Mouse (Mus musculus) right cerebral cortex, postnatal 4 days (tissue): ENCODE data around the gene Nipbl.

Source experiments
- DNase-seq: peaks from one replicate; pipeline ENCODE4 v3.0.0-alpha.2; 2022

Nipbl gene

DNA sequence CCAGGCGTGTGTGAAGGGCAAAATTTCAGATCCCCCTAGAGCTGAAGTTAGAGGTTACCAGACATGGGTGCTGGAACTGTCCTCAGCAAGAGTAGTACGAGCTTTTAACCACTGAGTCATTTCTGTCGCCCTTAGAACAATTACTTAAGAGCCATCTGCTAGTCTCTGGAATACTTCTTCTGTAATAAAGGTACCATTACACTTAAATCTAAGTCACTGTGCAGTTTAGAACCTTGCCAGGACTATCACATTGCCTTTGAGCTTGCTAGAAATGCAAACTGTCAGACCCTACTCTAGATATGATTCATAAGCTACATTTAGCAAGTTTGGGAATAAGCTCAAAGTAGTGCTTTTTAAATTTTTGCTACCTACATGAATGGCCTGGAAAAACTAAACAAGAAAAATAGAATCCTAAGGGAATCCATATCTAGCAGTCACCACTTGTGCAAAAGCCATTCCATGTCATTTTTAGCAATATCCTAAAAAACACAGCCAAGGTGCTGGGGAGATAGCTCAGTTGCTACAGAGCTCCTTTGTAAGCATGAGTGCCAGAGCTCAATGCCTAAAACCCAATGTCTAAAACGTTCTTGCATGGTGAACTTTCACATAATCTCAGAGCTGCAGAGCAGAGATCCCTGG, 27.6 kb downstream of the Nipbl start:
- no peak for DNase-seq

DNA sequence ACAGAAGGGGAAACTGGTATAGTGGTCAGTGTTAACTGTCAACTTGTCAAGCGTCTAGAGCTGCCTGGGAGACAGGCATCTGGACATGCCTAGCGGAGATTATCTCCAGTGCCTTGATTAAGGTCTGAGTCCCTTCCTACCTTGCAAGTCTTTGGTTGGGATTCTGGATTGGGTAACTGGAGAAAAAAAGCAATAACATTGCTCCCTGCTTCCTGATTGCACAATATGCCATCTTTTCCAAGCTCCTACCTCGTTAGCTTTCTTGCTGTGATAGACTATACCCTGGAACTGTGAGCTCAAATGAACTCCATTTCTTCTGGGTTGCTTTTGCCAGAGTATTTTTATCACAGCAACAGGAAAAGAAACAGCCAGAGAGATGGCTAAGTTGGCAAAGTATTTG, 30.9 kb downstream of the Nipbl start:
- DNase-seq = no peak

DNA sequence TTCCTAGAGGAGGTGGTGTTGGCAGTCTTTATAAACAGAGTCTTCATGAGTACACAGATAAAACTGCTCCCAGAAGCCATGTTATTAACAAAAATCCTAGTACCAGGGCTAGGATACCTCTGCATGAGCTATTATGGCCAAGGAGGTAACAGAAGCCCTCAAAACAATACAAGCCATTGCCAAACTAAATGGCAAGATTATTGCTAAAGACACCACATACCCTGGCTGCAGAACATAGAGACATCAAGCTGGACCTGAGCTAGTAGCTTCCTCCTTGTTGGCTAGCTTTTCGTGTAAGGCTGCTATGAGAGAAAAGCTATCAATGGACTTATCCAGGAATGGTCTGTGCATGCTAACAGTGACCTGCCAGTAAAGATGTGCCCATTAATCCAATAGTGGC, 32.4 kb downstream of the Nipbl start:
- DNase-seq = no peak

DNA sequence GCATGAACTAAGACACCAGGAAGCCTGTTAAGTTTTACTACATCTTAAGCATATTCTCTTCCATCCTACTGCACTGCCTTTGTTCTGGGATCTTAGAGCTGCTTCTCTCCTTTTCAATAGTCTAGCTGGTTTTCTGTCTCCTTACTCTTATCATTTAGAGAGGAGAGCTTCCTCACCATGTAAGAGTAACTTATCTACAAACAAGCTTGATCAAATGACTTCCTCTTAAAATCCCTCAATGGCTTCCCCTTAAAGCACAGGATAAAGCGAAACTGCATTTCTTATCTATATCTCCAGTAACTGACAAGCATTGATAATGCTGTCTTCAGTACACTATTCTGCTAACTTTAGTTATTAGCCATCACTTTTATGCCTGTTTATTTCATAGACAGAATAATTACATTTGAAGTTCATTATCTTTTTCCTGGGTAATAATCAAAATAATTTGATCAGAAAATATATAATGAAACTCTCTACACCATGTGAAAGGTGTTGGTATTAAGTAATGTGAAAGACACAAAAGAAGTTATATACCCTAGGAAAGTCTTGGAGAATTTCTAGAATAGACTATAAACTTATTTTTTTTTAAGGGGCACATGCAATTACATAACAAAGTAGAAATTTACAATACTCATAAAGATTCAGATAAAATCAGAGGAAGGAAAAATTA, 33.0 kb downstream of the Nipbl start:
- DNase-seq = no peak

DNA sequence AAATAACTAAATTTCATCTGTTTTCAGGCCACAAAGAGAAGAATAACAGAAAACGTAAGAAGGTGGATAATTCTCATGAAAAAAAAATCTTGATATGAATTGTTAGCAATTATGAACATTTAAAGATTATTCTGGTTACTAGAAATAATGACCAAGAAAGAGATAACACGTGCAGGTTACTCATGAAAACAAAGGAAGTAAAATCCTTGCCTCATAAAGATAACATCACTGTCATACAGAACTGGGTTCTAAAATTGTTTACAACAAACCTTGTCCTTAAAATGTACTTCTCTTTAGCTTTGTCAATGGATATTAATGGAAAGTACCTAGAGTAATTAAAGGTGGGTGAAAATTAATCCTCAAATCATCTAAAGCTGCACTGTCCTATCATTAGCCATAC, 37.2 kb downstream of the Nipbl start:
- no peak for DNase-seq

DNA sequence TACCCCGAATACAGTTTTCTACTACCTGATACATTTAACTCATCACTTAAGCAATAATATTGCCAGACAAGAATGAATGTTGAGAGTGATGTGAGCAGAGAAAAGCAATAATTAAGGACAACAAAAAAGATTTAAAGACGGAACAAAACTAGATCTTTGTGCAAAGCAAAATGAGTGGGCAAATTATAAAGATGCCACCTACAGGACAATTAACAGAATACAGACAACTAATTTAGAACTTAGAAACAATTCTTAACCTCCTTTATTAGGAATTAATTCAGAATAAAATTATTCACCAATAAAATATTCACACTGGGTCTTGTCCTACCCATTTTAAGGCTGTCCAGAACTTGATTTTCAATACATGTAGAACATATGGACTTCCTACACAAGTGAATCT, 38.0 kb downstream of the Nipbl start:
- DNase-seq = no peak

DNA sequence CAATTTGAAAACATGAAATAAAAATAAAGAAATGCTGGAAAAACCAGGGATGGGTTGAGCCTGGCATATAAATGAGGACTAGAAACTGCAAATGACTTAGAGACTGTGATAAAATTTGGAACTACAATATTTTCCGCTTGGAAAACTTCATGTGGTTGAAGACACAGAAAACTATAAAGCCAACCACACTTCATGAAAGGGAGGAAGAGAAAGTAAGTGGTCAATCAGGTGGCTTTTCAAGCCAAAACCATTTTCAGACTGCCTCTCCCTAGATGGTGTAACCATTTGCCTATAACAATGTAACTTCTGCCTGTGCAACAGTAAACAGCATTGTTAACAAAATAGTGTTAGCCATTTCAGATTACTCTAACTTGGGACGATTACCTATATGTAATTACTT, 41.7 kb downstream of the Nipbl start:
- no peak for DNase-seq

DNA sequence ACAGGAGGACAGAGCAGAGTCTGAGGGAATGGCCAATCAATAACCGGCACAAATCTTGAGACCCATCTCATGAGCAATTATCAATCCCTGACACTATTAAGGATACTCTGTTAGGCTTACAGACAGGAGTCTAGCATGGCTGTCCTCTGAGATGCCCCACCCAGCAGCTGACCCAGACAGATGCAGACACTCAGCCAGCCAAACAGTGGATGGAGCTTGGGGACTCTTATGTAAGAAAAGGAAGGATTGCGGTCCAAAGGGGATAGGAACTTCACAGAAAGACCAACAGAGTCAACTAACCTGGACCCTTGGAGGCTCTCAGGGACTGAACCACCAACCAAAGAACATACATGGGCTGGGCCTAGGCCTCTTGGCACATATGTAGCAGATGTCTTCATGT, 42.7 kb downstream of the Nipbl start:
- DNase-seq = no peak

DNA sequence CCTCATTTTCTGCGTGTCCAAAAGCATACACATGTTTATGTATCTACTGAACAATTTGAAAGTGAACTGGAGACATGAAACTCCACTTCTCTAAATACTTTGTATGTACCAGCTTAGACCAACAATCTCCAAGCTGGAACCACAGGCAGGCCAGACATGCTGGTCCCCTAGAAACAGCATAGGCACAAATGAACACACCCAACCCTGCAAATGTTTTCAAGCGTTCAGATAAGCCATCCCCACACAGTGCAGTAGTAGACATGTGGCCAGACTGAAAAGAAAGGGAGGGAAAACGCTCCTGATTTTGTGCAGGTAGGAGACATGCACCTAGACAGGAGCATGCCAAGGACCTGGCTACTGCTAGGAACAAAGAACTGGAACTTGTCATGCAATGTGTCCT, 52.5 kb downstream of the Nipbl start:
- DNase-seq = no peak

DNA sequence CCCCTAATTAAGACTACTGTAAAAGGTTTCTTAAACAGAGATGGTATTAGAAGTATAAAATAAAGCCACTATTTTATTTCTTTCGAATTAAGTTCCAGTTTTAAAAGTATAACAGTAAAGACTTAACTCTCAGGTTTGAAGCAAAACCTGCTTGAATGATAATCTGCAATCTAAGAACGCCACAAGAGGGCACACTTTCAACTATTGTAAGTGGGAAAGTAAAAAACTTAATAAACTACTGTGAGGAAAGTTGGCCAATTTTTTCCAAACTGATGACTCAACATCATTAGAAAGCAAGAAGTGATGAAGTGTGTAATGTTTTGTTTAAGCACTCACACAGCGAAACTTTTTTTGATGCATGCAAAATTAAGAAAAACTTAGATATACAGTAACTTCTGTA, 62.0 kb downstream of the Nipbl start:
- peak; percentile 26 for DNase-seq

DNA sequence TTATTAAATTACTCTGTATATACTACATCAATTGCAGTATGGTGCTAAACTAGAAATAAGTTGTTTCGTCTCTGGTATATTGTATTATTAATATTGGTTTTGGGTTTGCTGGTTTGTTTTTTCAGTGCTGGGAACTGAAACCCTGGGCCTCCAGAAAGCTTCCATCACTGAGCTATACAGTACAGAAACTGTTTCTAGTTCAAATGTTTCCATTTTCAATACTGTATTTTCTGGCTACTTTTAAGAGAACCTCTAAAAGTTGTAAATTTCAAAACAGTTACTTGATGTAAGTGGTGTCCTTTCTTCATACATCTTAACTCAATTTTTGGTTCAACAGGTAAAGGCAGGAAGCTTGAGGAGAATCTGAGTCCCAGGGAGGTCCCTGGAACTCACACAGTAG, 68.6 kb downstream of the Nipbl start:
- DNase-seq = no peak

DNA sequence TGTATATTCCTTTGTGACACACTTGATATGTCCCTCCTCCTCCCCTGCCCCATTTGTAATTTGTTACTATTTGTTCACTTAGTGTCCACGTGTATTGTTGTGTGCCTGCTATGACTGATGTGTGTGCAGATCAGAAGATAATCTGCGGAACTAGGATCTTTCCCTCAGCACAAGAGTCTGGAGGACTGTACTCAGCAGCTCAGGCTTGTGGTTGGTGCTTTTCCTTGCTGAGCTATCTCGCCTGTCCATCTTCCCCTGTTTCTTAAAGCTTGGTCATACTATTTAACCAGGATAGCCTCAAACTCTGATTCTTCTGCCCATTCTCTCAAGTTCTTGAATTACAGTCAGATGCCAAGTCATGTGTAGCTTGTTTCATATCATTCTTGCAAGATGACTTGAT, 69.5 kb downstream of the Nipbl start:
- DNase-seq = no peak

DNA sequence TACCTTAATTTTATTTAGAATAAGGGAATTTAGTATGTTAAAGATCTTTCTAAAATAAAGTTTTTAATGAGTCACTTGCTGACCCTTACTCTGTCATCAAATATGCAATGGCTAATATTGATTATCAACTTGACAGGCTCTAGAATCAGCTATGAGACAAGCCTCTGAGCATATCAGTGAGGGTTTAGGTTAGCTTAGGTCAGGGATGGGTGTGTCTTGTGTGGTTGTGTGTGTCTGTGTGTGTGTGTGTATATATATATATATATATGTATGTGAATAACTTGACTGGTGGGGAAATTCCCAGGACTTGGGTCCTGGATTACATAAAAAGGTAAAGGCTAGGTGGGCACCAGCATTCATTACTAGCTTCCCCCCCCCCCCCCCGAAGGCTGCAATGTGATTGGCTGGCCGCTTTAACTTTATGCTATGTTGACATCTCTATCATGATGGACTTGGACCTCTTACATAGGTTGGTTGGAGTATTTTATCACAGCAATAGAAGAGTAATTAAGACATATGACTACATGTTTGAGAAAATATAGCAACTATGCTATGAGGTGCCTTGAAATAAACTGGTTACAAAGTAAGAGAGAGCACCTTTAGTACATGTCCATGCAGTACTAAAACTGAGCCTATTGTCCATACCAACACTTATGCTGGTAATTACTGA, 97.0 kb downstream of the Nipbl start:
- DNase-seq = no peak

DNA sequence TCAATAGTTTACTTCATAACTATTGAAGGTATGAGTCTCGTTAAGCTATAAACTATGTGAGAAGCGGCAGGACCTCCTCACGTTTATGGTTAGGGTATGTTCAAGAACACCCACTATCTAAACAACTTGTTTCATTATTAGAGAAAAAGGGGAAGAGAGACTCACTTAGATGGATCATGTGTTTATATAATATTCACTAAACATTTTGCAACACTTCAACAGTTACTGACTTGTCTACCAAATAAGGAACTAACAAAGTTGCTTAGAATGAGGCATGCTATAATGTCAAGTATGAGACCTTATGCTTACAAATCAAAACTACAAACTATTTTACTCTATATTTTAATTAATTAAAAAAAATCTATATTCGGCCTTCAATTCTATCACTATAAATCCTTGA, 103.7 kb downstream of the Nipbl start:
- no peak for DNase-seq

DNA sequence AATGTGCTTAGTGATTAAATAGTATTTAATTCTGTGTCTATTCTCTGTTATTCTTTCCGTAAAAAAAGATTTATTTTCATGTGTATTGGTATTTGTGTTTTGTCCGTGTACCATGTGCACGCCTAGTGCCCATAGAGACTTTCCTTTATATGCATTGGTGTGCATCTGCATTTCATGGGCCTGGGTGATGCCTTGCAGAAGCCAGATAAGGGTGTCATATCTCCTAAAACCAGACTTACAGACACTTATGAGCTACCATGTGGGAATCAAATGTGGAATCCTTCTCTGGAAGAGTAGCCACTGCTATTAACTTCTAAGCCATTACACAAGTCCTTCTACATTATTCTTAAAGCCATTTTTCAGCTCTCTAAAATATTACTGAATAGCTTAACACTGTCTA, 112.7 kb downstream of the Nipbl start:
- DNase-seq = no peak

DNA sequence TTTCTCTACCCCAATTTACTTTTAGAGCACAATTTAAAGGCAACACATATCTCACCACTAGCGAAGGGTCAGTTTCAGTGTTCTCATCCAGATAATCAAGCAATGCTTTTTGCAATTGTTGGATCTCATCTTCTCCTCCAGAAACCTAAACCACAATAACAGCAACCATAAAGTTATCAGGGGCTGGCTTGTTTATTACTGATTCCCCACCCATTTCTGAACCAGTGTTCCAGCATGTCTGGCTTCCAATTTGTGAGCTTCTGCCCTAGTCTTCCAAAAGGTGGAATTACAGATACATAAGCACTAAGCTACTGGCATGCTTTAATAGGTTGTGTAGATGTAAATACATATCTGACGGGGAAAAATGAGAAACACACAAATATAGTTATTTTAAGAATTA, 118.6 kb downstream of the Nipbl start:
- no peak for DNase-seq

DNA sequence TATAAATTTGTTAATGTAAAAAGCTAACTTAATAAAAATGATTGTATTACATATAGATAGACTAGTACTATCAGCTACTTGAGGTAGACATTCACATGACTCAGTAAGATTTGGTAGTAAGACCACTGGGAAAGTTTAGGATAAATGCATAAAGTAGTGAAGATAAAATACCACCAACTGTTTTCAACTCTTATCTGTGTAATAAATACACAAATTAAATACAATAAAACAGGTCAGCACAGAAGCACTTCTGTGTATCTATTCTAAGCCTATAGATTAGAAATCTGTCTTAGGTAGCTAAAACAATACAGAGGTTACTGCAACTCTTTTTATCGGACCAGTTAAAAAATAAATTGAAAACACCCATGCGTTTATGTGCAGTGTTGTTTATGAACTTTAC, 119.4 kb downstream of the Nipbl start:
- DNase-seq = no peak

DNA sequence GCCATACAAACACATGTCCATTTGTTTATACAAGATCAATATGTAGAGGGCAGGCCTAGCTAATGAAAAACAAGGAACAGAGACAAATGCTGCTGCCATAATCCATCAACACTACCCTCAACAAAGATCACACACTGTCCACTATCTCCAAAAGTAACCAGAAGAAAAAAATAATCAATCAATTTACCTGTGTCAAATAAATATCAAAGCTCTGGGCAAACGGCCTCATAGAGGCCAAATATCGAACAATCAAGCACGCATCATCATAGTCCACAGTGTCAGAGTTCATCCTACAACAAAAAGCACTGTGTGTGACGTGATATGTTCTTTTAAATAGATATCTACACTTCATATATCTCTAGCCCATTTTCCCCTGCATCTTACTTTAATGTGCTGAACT, 120.2 kb downstream of the Nipbl start:
- DNase-seq = no peak

DNA sequence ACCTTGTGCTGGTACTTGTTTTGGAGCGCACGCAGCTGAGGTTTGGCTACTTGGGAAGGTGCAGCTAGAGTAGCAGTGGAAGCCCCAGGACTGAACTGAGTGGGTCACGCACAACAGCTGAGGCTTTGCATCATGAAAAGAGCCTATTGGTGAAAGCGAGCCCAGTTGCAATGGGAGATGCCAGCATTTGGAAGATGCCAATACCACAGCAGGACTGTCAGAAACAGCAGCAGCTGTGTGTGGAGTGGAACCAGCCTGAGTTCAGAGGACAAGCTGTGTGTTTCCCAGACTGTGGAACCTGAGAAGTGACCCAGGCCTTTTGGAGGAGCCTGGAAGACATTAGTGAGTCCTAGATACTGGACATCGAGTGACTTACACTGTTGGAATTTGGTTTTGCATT, 122.8 kb downstream of the Nipbl start:
- no peak for DNase-seq

DNA sequence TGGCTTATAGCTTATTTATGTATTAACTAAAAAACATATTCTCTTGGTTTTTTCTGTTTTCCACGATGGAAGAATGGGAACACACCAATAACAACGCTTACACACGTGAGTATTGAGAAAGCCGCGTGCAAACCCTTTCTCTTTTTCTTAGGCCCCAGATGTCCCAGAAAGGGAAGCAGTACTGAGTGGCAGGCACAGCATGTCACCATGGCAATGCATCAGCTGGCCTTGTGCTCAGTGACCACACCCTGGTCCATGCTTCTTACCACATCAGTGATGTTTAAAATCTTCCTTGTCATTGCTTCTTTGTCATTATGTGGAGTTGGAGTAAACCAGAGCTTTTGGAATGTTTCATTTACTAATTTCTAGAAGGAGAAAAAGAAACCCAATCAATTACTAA, 125.1 kb downstream of the Nipbl start:
- DNase-seq = no peak

DNA sequence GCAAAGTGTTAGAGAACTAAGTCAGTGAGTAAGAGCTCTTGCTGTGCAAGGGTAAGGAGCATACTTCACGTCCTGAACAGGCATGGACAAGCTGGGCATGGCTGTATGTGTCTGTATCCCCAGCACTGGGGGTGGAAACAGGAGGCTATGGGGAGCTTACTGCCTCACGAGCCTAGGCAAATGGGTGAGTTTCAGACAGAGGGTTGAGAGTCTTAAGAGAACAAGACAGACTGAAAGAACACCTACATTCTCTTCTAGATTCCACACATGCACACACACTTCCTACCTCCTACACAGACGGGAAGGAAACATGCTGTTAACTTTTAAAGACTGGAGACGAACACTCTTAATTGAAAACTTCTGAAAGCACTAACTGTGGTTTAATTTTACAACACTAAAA, 126.9 kb downstream of the Nipbl start:
- no peak for DNase-seq

DNA sequence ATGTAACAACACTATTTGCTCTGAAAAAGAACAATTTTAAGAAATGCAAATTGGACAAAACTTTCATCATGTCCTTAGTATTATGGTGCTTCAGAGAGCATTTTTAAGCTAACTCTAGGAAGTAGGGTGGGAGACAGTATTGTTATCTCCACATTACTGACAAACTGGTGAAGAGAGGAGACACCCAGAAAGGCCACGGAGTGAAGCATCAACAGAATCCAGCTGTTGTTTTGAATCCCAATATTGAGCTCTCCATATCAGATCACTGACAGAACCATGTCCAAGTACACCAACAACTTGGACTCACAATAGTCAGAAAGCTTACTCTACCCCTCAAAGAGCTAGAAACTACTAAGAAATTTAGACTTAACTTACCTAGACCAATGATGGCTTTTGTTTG, 138.8 kb downstream of the Nipbl start:
- DNase-seq = no peak

DNA sequence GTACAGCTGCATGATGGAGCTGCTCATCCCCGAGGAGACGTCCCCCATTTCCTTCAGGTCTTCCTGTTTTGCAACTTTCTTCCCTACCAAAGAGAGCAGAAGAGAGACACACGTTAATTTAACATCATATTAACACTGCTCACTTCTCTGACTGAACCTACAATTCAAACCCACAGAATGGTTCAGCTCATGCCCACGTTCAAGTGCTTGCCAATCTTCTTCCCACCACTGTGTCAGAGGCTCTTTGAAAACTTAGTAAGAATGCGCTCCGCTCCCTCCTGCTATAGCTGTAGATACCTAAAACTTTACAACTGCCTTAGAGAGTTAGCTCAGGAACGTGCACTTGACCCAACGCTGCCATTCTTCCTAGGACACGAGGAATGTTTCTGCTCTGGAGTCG, 141.3 kb downstream of the Nipbl start:
- DNase-seq = no peak

DNA sequence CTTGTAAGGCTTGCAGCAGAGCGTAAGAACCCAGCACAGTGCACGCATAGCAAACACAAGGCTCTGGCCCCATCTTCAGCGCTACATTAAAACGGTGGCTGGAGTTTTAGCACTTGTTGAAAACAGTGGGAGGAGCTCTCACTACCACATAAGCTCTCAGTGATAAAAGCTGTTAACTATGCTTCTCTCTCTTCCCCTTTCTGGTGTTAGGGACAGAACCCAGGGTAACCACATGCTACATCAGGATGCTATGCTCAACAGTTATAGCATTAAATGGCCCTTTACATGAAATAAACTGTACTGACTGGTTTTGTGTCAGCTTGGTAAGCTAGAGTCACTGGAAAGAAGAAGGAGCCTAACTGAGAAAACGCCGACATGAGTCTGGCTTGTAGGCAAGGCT, 150.1 kb downstream of the Nipbl start:
- DNase-seq = no peak

DNA sequence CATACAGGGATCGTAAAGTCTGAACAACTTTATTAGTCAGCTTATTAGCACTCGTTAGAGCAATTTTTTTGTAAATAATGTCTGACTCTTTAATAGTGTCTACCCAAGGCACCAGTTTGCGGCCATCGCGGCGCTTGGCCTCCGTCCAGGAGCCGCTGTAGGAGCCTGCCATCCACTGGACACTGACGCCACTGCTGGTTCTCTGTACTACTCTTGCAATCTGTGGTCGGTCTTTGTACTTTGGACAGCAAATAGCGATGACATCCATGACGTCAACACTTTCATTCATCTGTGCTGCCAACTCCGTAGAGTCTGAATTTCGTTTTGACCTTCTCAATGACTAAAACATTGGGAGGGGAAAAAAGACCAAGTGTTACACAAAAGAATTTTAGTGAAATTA, 153.0 kb downstream of the Nipbl start:
- no peak for DNase-seq
